In genomic region chr6:99026040-99026439, GRCm38 (mm10) we compare ENCODE assay signal across 8 mouse cellular contexts.
DNase-seq lines count a peak whose midpoint lies in the region; ATAC-seq lines count a peak whose summit lies in the region.

No protein-coding gene starts in this region.

- WGBS in liver, embryonic 11.5 days = 51% methylated on average over 3 of the region's 3 CpGs
- 51% methylated on average over 3 of the region's 3 CpGs for WGBS in embryonic facial prominence, embryonic 12.5 days
- WGBS in limb, embryonic 13.5 days = 38% methylated on average over 3 of the region's 3 CpGs
- 10% methylated on average over 3 of the region's 3 CpGs for WGBS in stomach, embryonic 14.5 days

- H3K9ac ChIP-seq in liver, embryonic 11.5 days (ENCODE audit: low read depth, low read length) = no peak overlapping the region
- no peak overlapping the region; the same call in 1 of the 2 replicates for H3K9ac ChIP-seq in embryonic facial prominence, embryonic 12.5 days
- peak overlapping the region; percentile 58; the same call in 1 of the 2 replicates for H3K9ac ChIP-seq in limb, embryonic 13.5 days
- H3K9ac ChIP-seq in stomach, embryonic 14.5 days (replicated peaks; ENCODE audit: low read depth, low read length) = 0 out of 2 replicates have a peak overlapping the region, but pooled peaks have one; percentile 25

- peaks cover 38% of the 10 kb centered on the region for H3K4me1 ChIP-seq in liver, embryonic 11.5 days (replicated peaks; ENCODE audit: control insufficient read depth, insufficient read depth, low read length)
- H3K4me1 ChIP-seq in embryonic facial prominence, embryonic 12.5 days = peaks cover 32% of the 10 kb centered on the region
- peaks cover 51% of the 10 kb centered on the region for H3K4me1 ChIP-seq in limb, embryonic 13.5 days
- peaks cover 33% of the 10 kb centered on the region for H3K4me1 ChIP-seq in stomach, embryonic 14.5 days (ENCODE audit: control insufficient read depth, insufficient read depth, low read length)

- H3K27ac ChIP-seq in liver, embryonic 11.5 days (ENCODE audit: low read depth, low read length) = no peak overlapping the region
- 0 out of 2 replicates have a peak overlapping the region, but pooled peaks have one; percentile 17 for H3K27ac ChIP-seq in embryonic facial prominence, embryonic 12.5 days
- no peak overlapping the region for H3K27ac ChIP-seq in limb, embryonic 13.5 days
- H3K27ac ChIP-seq in stomach, embryonic 14.5 days (ENCODE audit: low read length) = peak overlapping the region; percentile 11; the same call in 1 of the 2 replicates

- DNase-seq in liver, embryonic 11.5 days (ENCODE audit: low spot score) = no peak
- no peak for DNase-seq in liver
- no peak for DNase-seq in gastrocnemius, adult 18-20 months (ENCODE audit: low spot score)
- DNase-seq in gastrocnemius, adult 8-10 months (ENCODE audit: low spot score in 2 of 2) = no peak

- H3K27me3 ChIP-seq in liver, embryonic 11.5 days (replicated peaks; ENCODE audit: control insufficient read depth, insufficient read depth, low read length) = peaks cover 3% of the 10 kb centered on the region
- H3K27me3 ChIP-seq in embryonic facial prominence, embryonic 12.5 days = peaks cover 2% of the 10 kb centered on the region; the same call in 1 of the 2 replicates
- peaks cover 20% of the 10 kb centered on the region for H3K27me3 ChIP-seq in limb, embryonic 13.5 days
- no peaks in the 10 kb centered on the region for H3K27me3 ChIP-seq in stomach, embryonic 14.5 days (ENCODE audit: control insufficient read depth, insufficient read depth, low read length)

- peak overlapping the region; percentile 52 for H3K4me2 ChIP-seq in liver, embryonic 11.5 days
- H3K4me2 ChIP-seq in embryonic facial prominence, embryonic 12.5 days (replicated peaks) = peak overlapping the region; percentile 47
- peak overlapping the region; percentile 61 for H3K4me2 ChIP-seq in limb, embryonic 13.5 days (replicated peaks)
- H3K4me2 ChIP-seq in stomach, embryonic 14.5 days (replicated peaks; ENCODE audit: low read depth, low read length) = peak overlapping the region; percentile 48

- peak overlapping the region; percentile 17; the same call in 1 of the 2 replicates for H3K4me3 ChIP-seq in liver, embryonic 11.5 days (ENCODE audit: low read depth, low read length)
- peak overlapping the region; percentile 25 for H3K4me3 ChIP-seq in embryonic facial prominence, embryonic 12.5 days
- peak overlapping the region; percentile 34 for H3K4me3 ChIP-seq in limb, embryonic 13.5 days
- peak overlapping the region; percentile 22 for H3K4me3 ChIP-seq in stomach, embryonic 14.5 days (ENCODE audit: low read depth, low read length)

- no peak for ATAC-seq in liver, embryonic 11.5 days (replicated peaks; ENCODE audit: low FRiP score)
- ATAC-seq in embryonic facial prominence, embryonic 12.5 days (ENCODE audit: insufficient number of reproducible peaks, insufficient read depth, low FRiP score, low TSS enrichment) = no peak
- ATAC-seq in limb, embryonic 13.5 days (ENCODE audit: low FRiP score, low read depth) = no peak
- no peak for ATAC-seq in stomach, embryonic 14.5 days (ENCODE audit: insufficient number of reproducible peaks, insufficient read depth, low FRiP score, low read depth)
- ATAC-seq in erythroid progenitor cell, adult 5-6 weeks (replicated peaks; ENCODE audit: low FRiP score, poor library complexity, severe bottlenecking) = no peak

- no peaks in the 10 kb centered on the region for H3K36me3 ChIP-seq in liver, embryonic 11.5 days (ENCODE audit: control insufficient read depth, insufficient read depth, low read length)
- no peaks in the 10 kb centered on the region for H3K36me3 ChIP-seq in embryonic facial prominence, embryonic 12.5 days
- H3K36me3 ChIP-seq in limb, embryonic 13.5 days = no peaks in the 10 kb centered on the region
- no peaks in the 10 kb centered on the region for H3K36me3 ChIP-seq in stomach, embryonic 14.5 days (ENCODE audit: control insufficient read depth, insufficient read depth, low read length)

- H3K9me3 ChIP-seq in liver, embryonic 11.5 days (ENCODE audit: control insufficient read depth, low read length) = no peaks in the 10 kb centered on the region
- H3K9me3 ChIP-seq in embryonic facial prominence, embryonic 12.5 days = no peaks in the 10 kb centered on the region
- no peaks in the 10 kb centered on the region for H3K9me3 ChIP-seq in limb, embryonic 13.5 days
- H3K9me3 ChIP-seq in stomach, embryonic 14.5 days (ENCODE audit: control insufficient read depth, low read depth, low read length) = no peaks in the 10 kb centered on the region

Comparison
In these comparisons a context has a peak if more than half of its experiments do, and no peak if none do; other contexts are left out.
1. H3K27ac ChIP-seq: peak in embryonic facial prominence, embryonic 12.5 days (single experiment) and stomach, embryonic 14.5 days (single experiment); none in liver, embryonic 11.5 days (single experiment) and limb, embryonic 13.5 days (single experiment).
2. H3K9ac ChIP-seq: peak in limb, embryonic 13.5 days (single experiment) and stomach, embryonic 14.5 days (single experiment); none in liver, embryonic 11.5 days (single experiment) and embryonic facial prominence, embryonic 12.5 days (single experiment).
3. Peak in every context shown above with its lines, with median percentiles within 50 percentile points of each other: H3K4me2 ChIP-seq and H3K4me3 ChIP-seq.